Mouse (Mus musculus) heart, adult 2 months (tissue): ENCODE data around the gene Sh3gl1.

ENCODE experiments used
- CTCF ChIP-seq: fragments of 200-600 bp; IDR thresholded peaks from 2 replicates; pipeline ENCODE4 v1.8.1; 2022; ENCODE audit warnings: antibody characterized with exemption, mild to moderate bottlenecking, moderate library complexity
- POLR2A ChIP-seq: fragments of 200-500 bp; IDR thresholded peaks from 2 replicates; pipeline ENCODE4 v1.6.1; 2011; ENCODE audit warnings: mild to moderate bottlenecking, low read depth, low read length, control low read depth; ENCODE audit not compliant: insufficient read depth

DNA sequence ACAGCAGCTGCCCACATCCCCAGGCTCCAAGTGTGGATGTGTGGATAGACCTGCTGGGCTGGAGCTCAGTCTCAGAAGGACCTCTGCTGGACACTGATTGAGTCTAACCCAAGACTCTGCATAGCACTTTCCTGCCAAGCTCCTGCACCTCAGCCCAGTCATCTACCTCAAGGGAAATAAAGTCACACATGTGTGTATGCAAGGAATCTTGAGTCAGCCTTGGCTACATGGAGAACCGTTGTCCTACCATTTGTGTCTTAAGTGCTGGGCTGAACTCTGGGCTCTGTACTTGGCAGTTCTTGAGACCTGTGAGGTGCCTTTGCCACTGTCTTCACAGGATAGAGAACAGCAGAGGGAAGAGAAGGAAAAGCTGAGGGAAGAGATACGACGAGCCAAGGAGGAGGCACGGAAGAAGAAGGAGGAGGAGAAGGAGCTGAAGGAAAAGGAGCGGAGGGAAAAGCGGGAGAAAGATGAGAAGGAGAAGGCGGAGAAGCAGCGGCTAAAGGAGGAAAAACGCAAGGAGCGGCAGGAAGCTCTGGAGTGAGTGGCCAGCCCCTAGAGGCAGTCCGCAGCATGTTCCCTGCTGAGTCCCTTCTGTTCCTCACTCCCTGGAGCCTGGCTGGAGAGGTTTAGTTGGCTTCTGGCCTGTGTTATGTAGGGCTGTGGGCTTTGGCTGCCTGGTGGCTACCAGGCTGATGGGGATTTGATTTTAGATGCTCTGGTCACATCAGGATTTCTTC, 21.1 kb upstream of the Sh3gl1 start:
- TF ChIP-seq POLR2A, result no peak
- TF ChIP-seq CTCF, result 0 out of 2 replicates have a peak, but pooled peaks have one; percentile 3
